Mouse (Mus musculus) CH12.LX (cell line): Measurements from ENCODE around the gene Hist1h4h. TPM values are rescaled to one million over a fixed set of nuclear protein-coding genes. Genes with fewer than 3 reads are reported as not detected.
A peak's percentile ranks its signal among the peaks of the same experiment; 100 is the strongest.

Source experiments
- DNase-seq: peaks from one replicate; pipeline ENCODE4 v3.0.0-alpha.2; 2013; ENCODE audit errors: extremely low read depth
- H3K27ac ChIP-seq: 2 replicates; pipeline ENCODE4 v1.5.1; 2012; ENCODE audit warnings: low read depth, mild to moderate bottlenecking, control low read depth, moderate library complexity; ENCODE audit not compliant: insufficient read depth
- H3K27me3 ChIP-seq: replicated peaks from 2 replicates; pipeline ENCODE3; 2012; ENCODE audit warnings: inconsistent platforms
- H3K36me3 ChIP-seq, 2 experiments: replicated peaks in 1 of 2; 2 replicates each; pipeline versions ENCODE3 to v1.6.1; 2012; ENCODE audit warnings: inconsistent platforms in 1 of 2, low read length in 1 of 2, mild to moderate bottlenecking in 1 of 2, mixed read lengths in 1 of 2, moderate library complexity in 1 of 2; ENCODE audit not compliant: control insufficient read depth in 1 of 2, insufficient read depth in 1 of 2
- H3K4me1 ChIP-seq, 2 experiments: 2 replicates each; pipeline ENCODE4 v1.6.1; 2012; ENCODE audit warnings: inconsistent platforms in 1 of 2, moderate library complexity in 1 of 2; ENCODE audit not compliant: insufficient read depth in 2 of 2, control insufficient read depth in 1 of 2
- H3K4me2 ChIP-seq: 2 replicates; pipeline ENCODE4 v1.6.1; 2012; ENCODE audit warnings: low read depth, mild to moderate bottlenecking, control low read depth; ENCODE audit not compliant: poor library complexity, insufficient read depth, severe bottlenecking
- H3K4me3 ChIP-seq, 3 experiments: fragments of 150-350 bp in 1 of 3; sonication (generic) in 1 of 3; replicated peaks in 1 of 3; 2 replicates each; pipeline versions ENCODE3 to v1.5.1; 2011 to 2012; ENCODE audit warnings: low read depth in 2 of 3, low read length in 2 of 3, mild to moderate bottlenecking in 2 of 3, moderate library complexity in 2 of 3, control low read depth in 1 of 3, improper control_type of control experiment in 1 of 3, inconsistent platforms in 1 of 3, mixed read lengths in 1 of 3; ENCODE audit not compliant: poor library complexity in 1 of 3
- H3K79me2 ChIP-seq: replicated peaks from 2 replicates; pipeline ENCODE4 v1.6.1; 2012; ENCODE audit warnings: mild to moderate bottlenecking, moderate library complexity; ENCODE audit not compliant: control insufficient read depth, poor library complexity, insufficient read depth, severe bottlenecking; ENCODE audit errors: extremely low read depth
- H3K9ac ChIP-seq: 2 replicates; pipeline ENCODE4 v1.6.1; 2012; ENCODE audit warnings: low read depth, mild to moderate bottlenecking, control low read depth, moderate library complexity; ENCODE audit not compliant: insufficient read depth
- H3K9me3 ChIP-seq: replicated peaks from 2 replicates; pipeline ENCODE3; 2012; ENCODE audit warnings: low read length, inconsistent platforms, mixed read lengths
- BHLHE40 ChIP-seq: IDR thresholded peaks from 2 replicates; pipeline ENCODE4 v1.6.1; 2011; ENCODE audit warnings: mild to moderate bottlenecking, low read depth, low read length, improper control_type of control experiment
- CHD1 ChIP-seq: IDR thresholded peaks from 2 replicates; pipeline ENCODE4 v1.6.1; 2012; ENCODE audit warnings: low read depth, low read length, improper control_type of control experiment, inconsistent platforms
- CTCF ChIP-seq, 2 experiments: IDR thresholded peaks in 1 of 2; conservative IDR thresholded peaks in 1 of 2; 2 replicates each; pipeline ENCODE4 v1.5.1; 2011 to 2012; ENCODE audit warnings: low read depth in 2 of 2, low read length in 2 of 2, improper control_type of control experiment in 1 of 2, inconsistent platforms in 1 of 2, mild to moderate bottlenecking in 1 of 2, moderate library complexity in 1 of 2
- E2F4 ChIP-seq: IDR thresholded peaks from 2 replicates; pipeline ENCODE4 v1.6.1; 2011; ENCODE audit warnings: low read depth, low read length, improper control_type of control experiment; ENCODE audit not compliant: insufficient replicate concordance
- ELF1 ChIP-seq: IDR thresholded peaks from 2 replicates; pipeline ENCODE4 v1.6.1; 2014; ENCODE audit warnings: low read depth, mild to moderate bottlenecking, inconsistent platforms, low read length, improper control_type of control experiment
- EP300 ChIP-seq: IDR thresholded peaks from 2 replicates; pipeline ENCODE4 v1.6.1; 2011; ENCODE audit warnings: low read length, improper control_type of control experiment
- ETS1 ChIP-seq: conservative IDR thresholded peaks from 2 replicates; pipeline ENCODE4 v1.6.1; 2012; ENCODE audit warnings: low read depth, mild to moderate bottlenecking, inconsistent platforms, low read length, improper control_type of control experiment, moderate library complexity
- GABPA ChIP-seq: IDR thresholded peaks from 2 replicates; pipeline ENCODE4 v1.6.1; 2012; ENCODE audit warnings: low read depth, low read length, improper control_type of control experiment, inconsistent platforms; ENCODE audit not compliant: insufficient replicate concordance
- HCFC1 ChIP-seq: IDR thresholded peaks from 2 replicates; pipeline ENCODE4 v1.6.1; 2012; ENCODE audit warnings: low read depth, mild to moderate bottlenecking, inconsistent platforms, low read length, improper control_type of control experiment
- IRF4 ChIP-seq: IDR thresholded peaks from 2 replicates; pipeline ENCODE4 v1.6.1; 2014; ENCODE audit warnings: low read depth, mild to moderate bottlenecking, inconsistent platforms, low read length, improper control_type of control experiment
- JUN ChIP-seq: IDR thresholded peaks from 2 replicates; pipeline ENCODE4 v1.6.1; 2011; ENCODE audit warnings: low read depth, mild to moderate bottlenecking, low read length, improper control_type of control experiment, moderate library complexity; ENCODE audit not compliant: insufficient read depth
- JUND ChIP-seq: conservative IDR thresholded peaks from 2 replicates; pipeline ENCODE4 v1.6.1; 2011; ENCODE audit warnings: low read depth, low read length, improper control_type of control experiment
- MAFK ChIP-seq: IDR thresholded peaks from 2 replicates; pipeline ENCODE4 v1.6.1; 2011; ENCODE audit warnings: low read length, improper control_type of control experiment; ENCODE audit not compliant: insufficient replicate concordance
- MAX ChIP-seq: IDR thresholded peaks from 2 replicates; pipeline ENCODE4 v1.6.1; 2011; ENCODE audit warnings: low read length, improper control_type of control experiment
- MAZ ChIP-seq: IDR thresholded peaks from 2 replicates; pipeline ENCODE4 v1.6.1; 2012; ENCODE audit warnings: low read depth, mild to moderate bottlenecking, inconsistent platforms, low read length, improper control_type of control experiment, moderate library complexity
- MEF2A ChIP-seq: IDR thresholded peaks from 2 replicates; pipeline ENCODE4 v1.6.1; 2014; ENCODE audit warnings: low read depth, mild to moderate bottlenecking, inconsistent platforms, low read length, improper control_type of control experiment, borderline replicate concordance
- MXI1 ChIP-seq: IDR thresholded peaks from 2 replicates; pipeline ENCODE4 v1.6.1; 2011; ENCODE audit warnings: mild to moderate bottlenecking, low read depth, low read length, improper control_type of control experiment
- MYC ChIP-seq: IDR thresholded peaks from 2 replicates; pipeline ENCODE4 v1.6.1; 2011; ENCODE audit warnings: low read depth, mild to moderate bottlenecking, improper control_type of control experiment, low read length
- NELFE ChIP-seq: IDR thresholded peaks from 2 replicates; pipeline ENCODE4 v1.6.1; 2011; ENCODE audit warnings: low read depth, low read length, improper control_type of control experiment
- NRF1 ChIP-seq: IDR thresholded peaks from 2 replicates; pipeline ENCODE4 v1.6.1; 2014; ENCODE audit warnings: low read depth, mild to moderate bottlenecking, inconsistent platforms, low read length, improper control_type of control experiment, moderate library complexity
- PAX5 ChIP-seq: IDR thresholded peaks from 2 replicates; pipeline ENCODE4 v1.6.1; 2012; ENCODE audit warnings: low read length, inconsistent platforms, mixed read lengths
- RAD21 ChIP-seq: IDR thresholded peaks from 2 replicates; pipeline ENCODE4 v1.6.1; 2011; ENCODE audit warnings: low read depth, mild to moderate bottlenecking, low read length, improper control_type of control experiment, moderate library complexity
- RCOR1 ChIP-seq: conservative IDR thresholded peaks from 2 replicates; pipeline ENCODE4 v1.6.1; 2012; ENCODE audit warnings: low read depth, mild to moderate bottlenecking, inconsistent platforms, low read length, improper control_type of control experiment
- SIN3A ChIP-seq: IDR thresholded peaks from 2 replicates; pipeline ENCODE4 v1.6.1; 2012; ENCODE audit warnings: low read length, improper control_type of control experiment, inconsistent platforms
- SMC3 ChIP-seq: IDR thresholded peaks from 2 replicates; pipeline ENCODE4 v1.6.1; 2011; ENCODE audit warnings: low read depth, low read length, improper control_type of control experiment
- TBP ChIP-seq: conservative IDR thresholded peaks from 2 replicates; pipeline ENCODE4 v1.6.1; 2011; ENCODE audit warnings: low read depth, low read length, improper control_type of control experiment
- TCF12 ChIP-seq: IDR thresholded peaks from 2 replicates; pipeline ENCODE4 v1.6.1; 2014; ENCODE audit warnings: low read depth, mild to moderate bottlenecking, inconsistent platforms, low read length, improper control_type of control experiment
- USF1 ChIP-seq: IDR thresholded peaks from 2 replicates; pipeline ENCODE4 v1.6.1; 2014; ENCODE audit warnings: low read depth, mild to moderate bottlenecking, inconsistent platforms, low read length, improper control_type of control experiment
- USF2 ChIP-seq: conservative IDR thresholded peaks from 2 replicates; pipeline ENCODE4 v1.6.1; 2011; ENCODE audit warnings: low read depth, low read length, improper control_type of control experiment
- ZKSCAN1 ChIP-seq: IDR thresholded peaks from 2 replicates; pipeline ENCODE4 v1.6.1; 2012; ENCODE audit warnings: low read depth, inconsistent platforms, low read length, improper control_type of control experiment, borderline replicate concordance
- ZMIZ1 ChIP-seq: IDR thresholded peaks from 2 replicates; pipeline ENCODE4 v1.6.1; 2012; ENCODE audit warnings: low read depth, mild to moderate bottlenecking, inconsistent platforms, low read length, improper control_type of control experiment
- ZNF384 ChIP-seq: IDR thresholded peaks from 2 replicates; pipeline ENCODE4 v1.6.1; 2012; ENCODE audit warnings: low read depth, low read length, improper control_type of control experiment, inconsistent platforms
- dilution Hi-C: fragments of 300-500 bp; cut with MboI; formaldehyde crosslinking; loops from 2 replicates; pipeline ENCODE4 v1.14.3; 2020; ENCODE audit warnings: low sequenced_read_pairs; ENCODE audit not compliant: extremely low pct_unique_long_range_greater_than_20kb, extremely low pct_ligation_motif_present
- in situ Hi-C: fragments of 300-500 bp; cut with MboI; formaldehyde crosslinking; loops from 3 replicates; pipeline ENCODE4 v1.14.3; 2019; ENCODE audit warnings: low sequenced_read_pairs, low pct_ligation_motif_present, low pct_unique_long_range_greater_than_20kb, mixed read lengths
- polyA plus RNA-seq: library from polyadenylated mRNA; unstranded; fragments of >175 nt; gene quantifications from 2 replicates; pipeline ENCODE4 v1.2.1, GENCODE M21; 2012; ENCODE audit warnings: low read depth; ENCODE audit not compliant: insufficient read length
- total RNA-seq, 2 experiments: library from RNA; depleted of rRNA; stranded (reverse); fragments of 300-350 nt in 1 of 2; fragments of >200 nt in 1 of 2; gene quantifications; 2 replicates each; pipeline ENCODE4 v1.2.3; 2012 to 2014

The Hist1h4h gene
- total and polyA plus RNA-seq, 3 experiments = 5.5 to 4,957 (median 19.4) TPM

DNA sequence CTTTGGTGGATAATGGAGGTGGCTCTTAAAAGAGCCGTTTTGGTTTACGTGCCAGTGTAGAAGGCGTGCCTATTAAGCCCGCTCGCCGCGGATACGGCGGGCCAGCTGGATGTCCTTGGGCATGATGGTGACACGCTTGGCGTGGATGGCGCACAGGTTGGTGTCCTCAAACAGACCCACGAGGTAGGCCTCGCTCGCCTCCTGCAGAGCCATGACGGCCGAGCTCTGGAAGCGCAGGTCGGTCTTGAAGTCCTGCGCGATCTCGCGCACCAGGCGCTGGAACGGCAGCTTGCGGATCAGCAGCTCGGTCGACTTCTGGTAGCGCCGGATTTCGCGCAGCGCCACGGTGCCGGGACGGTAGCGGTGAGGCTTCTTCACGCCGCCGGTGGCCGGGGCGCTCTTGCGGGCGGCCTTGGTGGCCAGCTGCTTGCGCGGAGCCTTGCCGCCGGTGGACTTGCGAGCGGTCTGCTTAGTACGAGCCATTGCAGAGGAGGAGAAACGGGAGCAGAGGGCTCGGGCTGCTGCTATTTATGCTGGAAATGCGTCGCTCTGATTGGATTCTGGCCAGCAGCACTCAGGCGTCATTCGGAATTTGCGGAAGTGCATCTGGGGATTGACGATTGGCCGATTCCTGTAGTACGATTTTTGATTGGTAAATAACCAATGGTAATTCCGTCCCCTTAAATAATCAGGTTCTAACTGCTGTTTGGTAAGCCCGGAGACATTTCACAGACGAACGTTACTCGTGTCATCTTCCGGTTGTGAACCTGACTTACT lies 31.2 kb downstream of the Hist1h4h start, which contains the start of gene Hist1h3e (continued):
- TF ChIP-seq MYC (peak; percentile 25; the same call in 1 of the 2 replicates), JUND (peak; percentile 60), ETS1 (0 out of 2 replicates have a peak, but pooled peaks have one; percentile 17), MAX (0 out of 2 replicates have a peak, but pooled peaks have one; percentile 70)

DNA sequence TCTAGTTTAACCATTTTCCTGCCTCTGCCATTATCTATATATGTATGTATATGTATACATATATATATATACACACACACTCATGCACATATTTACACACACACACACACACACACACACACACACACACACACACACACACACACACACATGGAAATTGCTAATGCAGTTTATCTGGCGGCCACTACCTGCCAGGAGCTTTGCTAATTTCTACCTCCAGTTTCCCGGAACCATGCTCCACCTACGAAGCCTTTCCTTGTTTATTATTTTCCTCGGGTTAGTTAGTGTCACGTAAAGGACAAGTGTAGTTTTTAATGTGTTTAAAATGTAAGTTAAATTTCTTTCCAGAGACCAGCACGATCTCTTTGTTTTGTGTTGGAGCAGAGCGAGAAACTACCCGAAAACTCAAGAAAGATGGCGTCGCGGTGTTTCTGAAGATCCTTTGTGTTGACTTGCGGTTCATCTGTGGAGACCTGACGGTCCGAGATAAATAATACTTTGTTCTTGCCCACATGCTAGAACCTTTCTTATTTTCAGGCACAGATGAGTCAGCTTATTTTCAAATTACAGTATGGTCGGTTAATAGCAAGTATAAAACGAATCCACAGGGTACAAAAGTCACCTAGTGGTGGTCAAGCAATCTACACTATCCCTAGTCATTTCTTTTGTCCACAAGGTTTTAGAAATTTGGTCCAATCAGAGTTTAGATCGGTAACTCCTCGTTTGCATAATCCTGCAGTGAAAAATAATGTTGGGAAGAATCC lies 32.0 kb downstream of the Hist1h4h start:
- dilution Hi-C loops (no loop called here), in situ Hi-C loops (loop anchor here (25.0 kb wide), 1 partner anchor 1826 kb away; the partner anchor contains the start of gene Hist1h4j)
- no peak for TF ChIP-seq ELF1
- no peak for TF ChIP-seq USF1
- no peak for TF ChIP-seq IRF4
- peak; percentile 93 for TF ChIP-seq TBP
- no peak for TF ChIP-seq ZKSCAN1
- no peak for TF ChIP-seq GABPA
- 0 out of 2 replicates have a peak, but pooled peaks have one; percentile 8 for TF ChIP-seq MAX
- TF ChIP-seq SMC3 = no peak
- no peak for TF ChIP-seq BHLHE40
- TF ChIP-seq MAZ = no peak
- TF ChIP-seq PAX5 = no peak
- no peak for TF ChIP-seq RCOR1
- TF ChIP-seq EP300 = no peak
- TF ChIP-seq NELFE = no peak
- TF ChIP-seq RAD21 = no peak
- TF ChIP-seq MXI1 = 0 out of 2 replicates have a peak, but pooled peaks have one; percentile 5
- TF ChIP-seq CHD1 = peak; percentile 16; the same call in 1 of the 2 replicates
- TF ChIP-seq MYC = no peak
- TF ChIP-seq JUN = no peak
- no peak for TF ChIP-seq NRF1
- TF ChIP-seq JUND = no peak
- peak; percentile 50; the same call in 1 of the 2 replicates for TF ChIP-seq HCFC1
- 0 out of 2 replicates have a peak, but pooled peaks have one; percentile 69 for TF ChIP-seq MAFK
- peak; percentile 5; the same call in 1 of the 2 replicates for TF ChIP-seq SIN3A
- peak in 1 of 2 experiments; percentile 59; a peak in 2 of 4 replicates for TF ChIP-seq CTCF (conservative IDR thresholded peaks at IDR 0.05 in 1 of 2, IDR thresholded peaks at IDR 0.05 in 1 of 2; ENCODE audit: low read depth in 2 of 2, low read length in 2 of 2)
- no peak; the same call in 1 of the 2 replicates for TF ChIP-seq MEF2A
- TF ChIP-seq ZNF384 = no peak
- peak; percentile 65; the same call in 1 of the 2 replicates for TF ChIP-seq TCF12
- no peak for TF ChIP-seq E2F4
- no peak for TF ChIP-seq ZMIZ1
- no peak for TF ChIP-seq USF2

More for the DNA sequence above, 32.0 kb downstream of the Hist1h4h start:
- H3K4me1 ChIP-seq = peaks cover 3 to 22% of the 10 kb centered on the region in 2 experiments; a peak in 2 of 4 replicates
- DNase-seq = peak; percentile 76
- H3K27me3 ChIP-seq = no peaks in the 10 kb centered on the region
- H3K9ac ChIP-seq = peak overlapping the region; percentile 100
- no peaks in the 10 kb centered on the region for H3K9me3 ChIP-seq
- peak overlapping the region; percentile 99 for H3K4me2 ChIP-seq
- no peaks in the 10 kb centered on the region for H3K79me2 ChIP-seq
- H3K4me3 ChIP-seq = peak overlapping the region; percentile 35 to 58 (median 49)
- H3K36me3 ChIP-seq = no peaks in the 10 kb centered on the region
- peak overlapping the region; percentile 97 for H3K27ac ChIP-seq
